Mouse (Mus musculus) T-helper 17 cell (primary cell): ENCODE measurements at regions not wholly inside any gene's neighbourhood (a gene's known extent, or its start where the extent isn't known, plus 50 kb on each side); places are given as distances from the start of the nearest gene placed in this dataset.

Experiments used
- in situ Hi-C, 2 experiments: fragments of 300-600 bp; cut with MboI, MseI; formaldehyde crosslinking; loops; 1 replicate in 1 of 2; 2 replicates in 1 of 2; pipeline ENCODE4 v1.15.1; 2025; ENCODE audit warnings: high pct_unique_total_duplicates in 2 of 2

- in situ Hi-C loops = no loop called here
These were observed 76.3 kb downstream of the Asb13 start for GRCm38 (mm10) chr13:3709982-3710618.

- in situ Hi-C loops = no loop called here
These were observed 75.2 kb downstream of the Asb13 start for GRCm38 (mm10) chr13:3708896-3709631.
